27 mouse cellular contexts compared by ENCODE assay signal in genomic region chrX:70894517-70894916, GRCm38 (mm10).
"Had no signal": no experiment of that assay in that cellular context is flagged by ENCODE, and none has a peak within 500 bp of the region (broad histone marks: within the 10 kb centered on the region; RNA-seq: fewer than 3 reads in every experiment).

No protein-coding gene starts in this region.

- H3K36me3 ChIP-seq: heart, embryonic 10.5 days; heart, embryonic 12.5 days; hindbrain, embryonic 10.5 days; hindbrain, embryonic 12.5 days; intestine, embryonic 15.5 days; limb, embryonic 13.5 days; limb, embryonic 15.5 days; liver, embryonic 12.5 days had no signal

- DNase-seq: gastrocnemius, adult 2 months; gastrocnemius, postnatal 10 days; gastrocnemius, postnatal 25 days; heart, adult 18-20 months; heart, postnatal 10 days; heart, postnatal 4 days; kidney, adult 18-20 months; kidney, adult 8-10 months; kidney, postnatal 10 days; kidney, postnatal 25 days; kidney, postnatal 4 days; left cerebral cortex, postnatal 4 days had no signal

- ATAC-seq: forebrain, embryonic 16.5 days; hindbrain, embryonic 16.5 days; inflammation-experienced regulatory T-cells, adult 6 months; intestine, embryonic 15.5 days; intestine, postnatal 0 days; liver, embryonic 12.5 days had no signal

- H3K27ac ChIP-seq: gastrocnemius, adult 2 months; heart, embryonic 10.5 days; hindbrain, embryonic 10.5 days; hindbrain, embryonic 12.5 days; hindbrain, embryonic 14.5 days; intestine, embryonic 15.5 days; layer of hippocampus, adult 2 months; left cerebral cortex, adult 2 months; limb, embryonic 13.5 days; limb, embryonic 15.5 days; liver, embryonic 12.5 days had no signal

- H3K27me3 ChIP-seq: heart, embryonic 12.5 days; hindbrain, embryonic 12.5 days; intestine, embryonic 15.5 days; limb, embryonic 13.5 days; limb, embryonic 15.5 days; liver, embryonic 12.5 days had no signal

- H3K4me2 ChIP-seq: heart, embryonic 12.5 days; hindbrain, embryonic 12.5 days; hindbrain, embryonic 14.5 days; intestine, embryonic 15.5 days; limb, embryonic 13.5 days; limb, embryonic 15.5 days; liver, embryonic 12.5 days had no signal

- H3K4me1 ChIP-seq: heart, embryonic 10.5 days; hindbrain, embryonic 10.5 days; hindbrain, embryonic 12.5 days; intestine, embryonic 15.5 days; limb, embryonic 13.5 days; limb, embryonic 15.5 days; liver, embryonic 12.5 days had no signal

- H3K9me3 ChIP-seq: heart, embryonic 10.5 days; heart, embryonic 12.5 days; hindbrain, embryonic 10.5 days; hindbrain, embryonic 12.5 days; intestine, embryonic 15.5 days; limb, embryonic 13.5 days; limb, embryonic 15.5 days; liver, embryonic 12.5 days had no signal

- H3K9ac ChIP-seq: heart, embryonic 12.5 days; hindbrain, embryonic 12.5 days; hindbrain, embryonic 14.5 days; intestine, embryonic 15.5 days; limb, embryonic 13.5 days; limb, embryonic 15.5 days; liver, embryonic 12.5 days had no signal

- H3K4me3 ChIP-seq: gastrocnemius, adult 2 months; heart, embryonic 10.5 days; heart, embryonic 12.5 days; hindbrain, embryonic 10.5 days; hindbrain, embryonic 12.5 days; intestine, embryonic 15.5 days; layer of hippocampus, adult 2 months; left cerebral cortex, adult 2 months; limb, embryonic 13.5 days; limb, embryonic 15.5 days; liver, embryonic 12.5 days had no signal
